Mouse (Mus musculus) limb, embryonic 13.5 days (tissue): ENCODE measurements at regions not wholly inside any gene's neighbourhood (a gene's known extent, or its start where the extent isn't known, plus 50 kb on each side); places are given as distances from the start of the nearest gene placed in this dataset.

Experiments
- ATAC-seq: fragments of 200-750 bp; cut with Nextera tagmentation; 2 replicates; pipeline ENCODE4 v1.8.0; 2017; ENCODE audit warnings: low read depth, moderate number of reproducible peaks, moderate TSS enrichment; ENCODE audit not compliant: low FRiP score
- H3K27ac ChIP-seq: fragments of 300-500 bp; sonication (generic); 2 replicates; pipeline ENCODE4 v1.5.1; 2015; ENCODE audit warnings: inconsistent platforms, mild to moderate bottlenecking, moderate library complexity
- H3K27me3 ChIP-seq: fragments of 300-500 bp; sonication (generic); 2 replicates; pipeline ENCODE4 v1.6.1; 2015; ENCODE audit warnings: mild to moderate bottlenecking, inconsistent platforms
- H3K36me3 ChIP-seq: fragments of 300-500 bp; sonication (generic); 2 replicates; pipeline ENCODE4 v1.6.1; 2015; ENCODE audit warnings: inconsistent platforms, mild to moderate bottlenecking, moderate library complexity
- H3K4me1 ChIP-seq: fragments of 300-500 bp; sonication (generic); 2 replicates; pipeline ENCODE4 v1.6.1; 2015; ENCODE audit warnings: inconsistent platforms
- H3K4me2 ChIP-seq: fragments of 300-500 bp; sonication (generic); replicated peaks from 2 replicates; pipeline ENCODE4 v1.6.1; 2015; ENCODE audit warnings: inconsistent platforms, mild to moderate bottlenecking, moderate library complexity
- H3K4me3 ChIP-seq: fragments of 300-500 bp; sonication (generic); 2 replicates; pipeline ENCODE4 v1.5.1; 2015; ENCODE audit warnings: moderate library complexity, mild to moderate bottlenecking, inconsistent platforms
- H3K9ac ChIP-seq: fragments of 300-500 bp; sonication (generic); 2 replicates; pipeline ENCODE4 v1.6.1; 2015; ENCODE audit warnings: mild to moderate bottlenecking, inconsistent platforms
- H3K9me3 ChIP-seq: fragments of 300-500 bp; sonication (generic); 2 replicates; pipeline ENCODE4 v1.6.1; 2016; ENCODE audit warnings: inconsistent platforms
- WGBS: fragments of 180-500 bp; shearing (Covaris S2); methylation state at CpG from one replicate; pipeline ENCODE4 v1.1.7; 2015; 5-methylcytosine and 5-hydroxymethylcytosine counted together

DNA sequence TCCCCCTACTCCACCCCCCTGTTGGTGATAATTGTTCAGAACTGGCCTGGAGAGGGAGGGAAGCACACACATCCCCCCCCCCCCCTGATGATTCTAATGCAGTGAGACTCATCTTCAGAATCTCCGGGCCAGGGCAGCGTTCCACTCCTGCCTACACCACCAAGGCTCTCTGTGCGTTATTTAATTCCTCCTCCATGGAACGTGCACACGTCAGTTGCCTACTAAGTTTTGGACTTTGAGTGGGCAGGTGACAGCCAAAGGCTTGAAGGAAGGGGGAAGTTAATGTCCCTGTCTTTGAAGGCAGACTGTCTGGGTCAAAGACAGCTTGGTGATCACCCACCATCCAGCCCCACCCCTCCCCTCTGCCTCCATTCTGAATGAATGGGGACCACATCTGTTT lies 339.8 kb upstream of the Sall1 start:
- no peak overlapping the region for H3K9ac ChIP-seq
- H3K27ac ChIP-seq = no peak overlapping the region
- no peaks in the 10 kb centered on the region for H3K36me3 ChIP-seq
- no peaks in the 10 kb centered on the region for H3K9me3 ChIP-seq
- H3K4me1 ChIP-seq = peaks cover 44% of the 10 kb centered on the region
- 39% methylated on average over 5 of the region's 5 CpGs for WGBS
- H3K27me3 ChIP-seq = peaks cover 19% of the 10 kb centered on the region
- no peak overlapping the region for H3K4me3 ChIP-seq
- H3K4me2 ChIP-seq = no peak overlapping the region
- no peak for ATAC-seq

DNA sequence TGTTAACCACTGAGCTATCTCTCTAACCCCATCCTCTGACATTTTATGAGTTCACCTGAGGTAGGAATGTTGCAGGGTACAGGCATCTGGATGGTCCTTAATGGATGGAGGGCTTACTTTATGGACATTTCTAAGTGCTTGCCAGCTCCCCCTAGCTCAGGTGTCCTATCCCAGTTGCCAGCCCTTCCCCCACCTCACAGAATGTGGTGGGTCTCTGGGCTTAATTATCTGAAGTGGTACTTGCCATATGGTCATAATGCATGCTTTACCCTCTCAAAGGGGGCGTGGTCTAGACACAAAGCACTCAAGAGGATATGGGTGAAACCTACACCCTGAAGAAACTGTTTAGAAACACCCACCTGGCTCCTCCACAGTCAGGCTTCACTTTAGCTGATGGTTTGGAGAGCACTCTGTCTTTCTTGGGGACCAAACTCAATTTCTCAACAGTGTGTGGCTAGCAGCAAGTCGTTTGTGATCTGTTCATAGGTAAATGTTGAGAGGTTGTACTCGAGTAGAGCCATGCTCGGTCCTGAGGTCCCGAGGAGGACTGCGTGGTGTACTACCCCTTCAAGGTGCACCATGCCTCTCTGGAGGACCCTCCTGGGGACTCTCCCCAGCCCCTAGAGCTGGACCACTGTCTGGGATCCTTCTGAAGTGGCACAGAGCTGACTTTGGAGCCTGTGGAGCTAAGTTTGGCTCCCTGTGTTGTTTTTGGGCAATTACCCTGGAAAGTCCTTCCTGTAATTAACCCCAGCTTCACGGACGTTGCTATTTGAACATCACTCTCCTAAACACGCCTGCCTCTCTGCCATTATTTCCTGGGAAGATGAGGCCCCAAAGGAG lies 338.8 kb upstream of the Sall1 start:
- Histone ChIP-seq H3K27ac (no peak overlapping the region), H3K4me1 (peaks cover 35% of the 10 kb centered on the region), H3K4me2 (no peak overlapping the region), H3K27me3 (peaks cover 19% of the 10 kb centered on the region), H3K4me3 (no peak overlapping the region), H3K9me3 (no peaks in the 10 kb centered on the region), H3K36me3 (no peaks in the 10 kb centered on the region), H3K9ac (no peak overlapping the region)
- 0 out of 2 replicates have a peak, but pooled peaks have one; percentile 28 for ATAC-seq
- WGBS = 18% methylated on average over 9 of the region's 9 CpGs

DNA sequence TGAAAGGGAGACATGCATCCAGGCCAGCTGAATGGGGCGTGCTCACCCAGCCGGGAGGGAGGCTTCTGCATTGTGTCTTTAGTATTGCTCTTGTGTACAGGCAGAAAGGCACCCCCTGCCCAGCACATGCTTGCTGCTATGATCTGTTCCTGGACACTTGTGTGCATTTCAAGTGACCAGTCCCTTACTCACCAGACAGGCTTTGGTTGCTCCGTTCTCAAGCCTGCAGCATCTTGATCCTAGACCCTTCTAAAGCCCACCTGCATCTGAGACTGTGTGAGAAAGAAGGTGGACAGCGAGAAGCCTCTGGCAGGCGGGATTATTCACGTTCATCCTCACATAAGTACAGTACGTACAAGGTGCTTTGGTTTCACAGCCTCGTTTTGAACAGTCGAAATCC lies 336.5 kb upstream of the Sall1 start:
- no peak for ATAC-seq
- Histone ChIP-seq H3K9me3 (no peaks in the 10 kb centered on the region), H3K27me3 (peaks cover 16% of the 10 kb centered on the region), H3K9ac (no peak overlapping the region; the same call in 1 of the 2 replicates), H3K36me3 (no peaks in the 10 kb centered on the region), H3K27ac (no peak overlapping the region), H3K4me1 (peaks cover 15% of the 10 kb centered on the region; the same call in 1 of the 2 replicates), H3K4me2 (no peak overlapping the region), H3K4me3 (no peak overlapping the region)
- 78% methylated on average over 9 of the region's 9 CpGs for WGBS

DNA sequence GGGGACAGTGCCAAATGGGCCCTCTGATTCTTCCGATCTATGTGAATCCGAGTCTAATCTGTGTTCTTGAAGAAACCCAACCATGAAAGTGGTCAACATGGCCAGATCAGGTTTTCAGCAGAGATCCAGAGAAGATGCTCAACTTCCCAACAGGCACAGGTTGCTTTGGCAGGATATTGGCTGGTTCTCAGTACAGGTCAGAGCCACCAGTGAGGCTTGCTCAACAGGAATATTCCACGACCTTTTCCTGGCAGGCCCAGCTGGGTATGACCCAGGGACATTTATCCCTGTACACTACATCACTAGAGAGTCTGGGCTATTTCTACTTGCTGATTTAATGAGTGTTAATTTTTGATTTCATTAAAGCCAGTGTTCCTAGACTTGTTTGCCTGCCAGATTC lies 328.8 kb upstream of the Sall1 start:
- no peak overlapping the region for H3K4me2 ChIP-seq
- WGBS = 87% methylated on average over 3 of the region's 3 CpGs
- H3K4me1 ChIP-seq = peaks cover 14% of the 10 kb centered on the region; the same call in 1 of the 2 replicates
- no peak overlapping the region for H3K9ac ChIP-seq
- H3K9me3 ChIP-seq = no peaks in the 10 kb centered on the region
- no peak overlapping the region for H3K27ac ChIP-seq
- ATAC-seq = no peak
- 0 out of 2 replicates have a peak, but pooled peaks cover 4% of the 10 kb centered on the region for H3K27me3 ChIP-seq
- H3K4me3 ChIP-seq = no peak overlapping the region
- no peaks in the 10 kb centered on the region for H3K36me3 ChIP-seq

DNA sequence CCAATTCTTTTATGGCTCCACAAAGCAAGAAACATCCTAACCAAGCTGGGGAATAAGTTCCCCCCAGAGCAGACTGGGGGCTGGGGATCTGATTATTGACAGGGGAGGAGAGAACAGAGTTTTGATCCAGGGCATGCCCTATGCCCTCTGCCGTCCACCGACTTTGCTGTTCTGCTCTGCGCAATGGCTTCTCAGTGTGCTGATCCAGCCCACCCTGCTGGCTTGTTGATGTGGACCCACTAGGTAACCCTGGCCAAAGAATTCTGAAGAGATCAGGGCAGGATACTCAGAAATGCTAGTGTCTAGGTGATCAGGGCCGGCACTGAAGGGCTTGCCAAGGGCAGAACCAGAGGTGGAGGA lies 327.8 kb upstream of the Sall1 start:
- no peak for ATAC-seq
- H3K27ac ChIP-seq = no peak overlapping the region
- H3K4me2 ChIP-seq = no peak overlapping the region
- no peaks in the 10 kb centered on the region for H3K36me3 ChIP-seq
- H3K27me3 ChIP-seq = 0 out of 2 replicates have a peak, but pooled peaks cover 4% of the 10 kb centered on the region
- H3K9me3 ChIP-seq = no peaks in the 10 kb centered on the region
- no peak overlapping the region for H3K9ac ChIP-seq
- peaks cover 14% of the 10 kb centered on the region; the same call in 1 of the 2 replicates for H3K4me1 ChIP-seq
- WGBS = 37% methylated on average over 4 of the region's 4 CpGs
- H3K4me3 ChIP-seq = no peak overlapping the region

DNA sequence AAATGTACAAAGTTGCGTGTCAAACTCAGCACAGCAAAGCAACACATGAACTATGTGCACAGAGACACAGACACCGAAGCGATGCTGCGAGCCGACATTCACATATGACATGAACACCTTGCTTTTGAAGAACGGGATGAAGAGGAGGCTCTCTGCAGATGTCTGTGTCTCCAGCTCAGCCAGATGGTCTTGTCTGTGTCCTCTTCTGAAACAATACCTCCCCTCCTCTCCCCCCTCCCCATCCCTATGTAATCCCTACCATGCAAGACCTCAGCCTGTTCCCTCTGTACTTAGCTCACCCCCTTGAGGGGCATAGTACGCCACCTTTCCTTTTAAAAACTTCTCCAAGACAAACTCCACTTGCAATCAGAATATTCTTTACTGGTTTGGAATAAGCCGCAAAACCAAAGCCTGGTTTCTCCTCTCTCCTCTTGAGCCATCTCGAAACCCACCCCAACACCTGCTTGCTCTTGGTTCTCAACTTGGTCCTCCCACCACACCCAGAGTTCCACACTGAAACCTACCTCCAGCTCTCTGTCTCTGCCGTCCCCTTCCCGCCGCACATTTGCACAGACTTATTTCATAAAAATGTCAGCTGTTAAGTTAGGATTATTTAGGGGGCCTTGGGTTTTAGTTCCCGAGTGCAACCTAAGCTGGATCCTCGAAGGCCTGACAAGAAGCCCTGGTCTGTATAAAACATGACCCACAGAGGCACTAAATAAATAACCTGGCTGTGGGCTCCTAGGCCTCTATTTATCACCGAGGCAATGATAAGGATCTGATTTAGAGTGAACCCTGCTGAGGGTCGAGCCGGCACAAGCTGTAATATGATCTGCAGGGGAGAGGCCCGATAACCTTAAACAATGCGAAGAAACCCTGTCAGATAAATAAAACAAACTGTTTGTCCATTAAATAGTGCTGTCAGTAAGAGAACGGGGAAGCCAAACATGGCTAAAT lies 327.1 kb upstream of the Sall1 start:
- no peak overlapping the region for H3K9ac ChIP-seq

DNA sequence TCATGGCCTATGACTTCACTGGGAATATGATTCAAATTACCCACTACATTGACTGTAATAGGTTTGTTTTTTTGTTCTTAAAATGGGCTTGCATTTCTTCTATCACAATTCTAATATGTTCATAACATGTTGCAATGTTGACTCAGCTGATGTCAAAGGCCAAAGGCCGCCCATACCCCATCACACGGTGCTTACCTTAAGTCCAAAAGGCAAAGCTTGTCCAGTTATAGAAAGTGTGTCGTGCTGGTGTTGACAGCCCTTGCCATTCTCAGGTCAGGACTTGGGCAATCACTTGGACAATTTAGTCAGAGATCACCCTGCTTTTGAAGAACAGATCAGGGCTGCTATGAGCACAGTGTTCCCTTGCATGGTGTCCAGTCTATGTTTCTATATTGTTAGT lies 321.5 kb upstream of the Sall1 start:
- Histone ChIP-seq H3K4me3 (no peak overlapping the region), H3K36me3 (no peaks in the 10 kb centered on the region), H3K9ac (no peak overlapping the region), H3K27me3 (no peaks in the 10 kb centered on the region), H3K9me3 (no peaks in the 10 kb centered on the region), H3K4me2 (no peak overlapping the region), H3K27ac (no peak overlapping the region), H3K4me1 (peaks cover 7% of the 10 kb centered on the region; the same call in 1 of the 2 replicates)
- no peak for ATAC-seq
- WGBS = 90% methylated on average over 3 of the region's 3 CpGs

More for the DNA sequence above, 327.1 kb upstream of the Sall1 start:
- no peak for ATAC-seq
- no peak overlapping the region for H3K4me2 ChIP-seq
- no peaks in the 10 kb centered on the region for H3K36me3 ChIP-seq
- WGBS = 45% methylated on average over 20 of the region's 20 CpGs
- H3K4me1 ChIP-seq = peaks cover 14% of the 10 kb centered on the region; the same call in 1 of the 2 replicates
- no peak overlapping the region for H3K4me3 ChIP-seq
- H3K27me3 ChIP-seq = 0 out of 2 replicates have a peak, but pooled peaks cover 4% of the 10 kb centered on the region
- H3K9me3 ChIP-seq = no peaks in the 10 kb centered on the region
- H3K27ac ChIP-seq = no peak overlapping the region

DNA sequence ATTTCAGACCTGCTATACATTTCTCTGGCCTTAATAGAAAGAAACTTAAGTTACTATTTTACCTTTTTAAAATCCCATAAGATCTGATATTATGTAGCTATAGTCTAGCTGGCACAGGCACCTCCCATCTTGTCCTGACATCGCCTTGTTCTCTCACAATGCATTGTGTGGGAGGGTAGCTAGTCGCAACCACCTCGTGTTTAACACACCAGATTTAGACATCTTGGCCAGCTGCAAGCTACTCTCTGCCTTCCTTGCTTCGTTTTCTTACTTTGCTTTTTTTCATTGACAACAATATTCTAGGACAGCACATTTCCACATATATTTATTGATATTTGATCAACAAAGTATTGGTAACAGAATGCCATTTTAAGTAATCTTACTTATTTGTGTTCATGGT lies 314.4 kb upstream of the Sall1 start:
- Histone ChIP-seq H3K27ac (no peak overlapping the region), H3K4me3 (no peak overlapping the region), H3K4me1 (peaks cover 3% of the 10 kb centered on the region; the same call in 1 of the 2 replicates), H3K4me2 (no peak overlapping the region), H3K27me3 (no peaks in the 10 kb centered on the region), H3K9me3 (no peaks in the 10 kb centered on the region), H3K36me3 (no peaks in the 10 kb centered on the region), H3K9ac (no peak overlapping the region)
- WGBS = 76% methylated on average over 4 of the region's 4 CpGs
- no peak for ATAC-seq

DNA sequence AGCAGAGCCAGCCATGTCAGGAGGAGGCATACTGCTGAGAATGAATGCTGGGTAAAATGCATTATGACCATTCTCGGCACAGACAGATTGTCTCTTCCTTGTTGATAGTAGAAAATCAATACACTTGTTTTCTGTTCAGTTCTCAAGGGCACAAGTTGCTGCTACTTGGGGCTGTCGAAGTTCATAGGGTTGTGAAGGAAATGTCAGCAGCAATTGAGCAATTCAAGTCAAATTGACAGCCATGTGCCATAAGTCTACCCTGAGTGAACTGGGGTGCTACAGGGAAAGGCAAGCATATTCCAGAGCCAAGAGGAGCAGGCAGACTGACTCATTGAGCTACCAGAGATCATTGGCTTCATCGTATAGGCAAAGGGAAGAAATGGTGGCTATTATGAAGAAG lies 301.6 kb upstream of the Sall1 start:
- no peak overlapping the region for H3K4me2 ChIP-seq
- WGBS = 88% methylated on average over 3 of the region's 3 CpGs
- no peak for ATAC-seq

DNA sequence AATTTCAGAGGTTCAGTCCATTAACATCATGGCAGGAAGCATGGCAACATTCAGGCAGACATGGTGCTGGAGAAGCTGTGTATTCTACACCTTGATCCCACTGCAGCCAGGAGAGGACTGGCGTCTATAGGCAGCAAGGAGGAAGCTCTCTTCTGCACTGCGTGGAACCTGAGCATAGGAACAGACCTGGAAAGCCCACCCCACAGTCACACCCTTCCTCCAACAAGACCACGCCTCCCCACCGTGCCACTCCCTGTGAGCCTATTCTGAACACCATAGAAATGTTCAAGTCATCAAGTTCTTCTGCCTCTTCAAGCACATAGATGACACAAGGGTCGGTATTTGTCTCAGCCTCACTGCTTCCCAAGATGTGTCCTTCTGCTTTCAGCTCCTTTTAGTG lies 297.7 kb upstream of the Sall1 start:
- no peaks in the 10 kb centered on the region for H3K9me3 ChIP-seq
- no peaks in the 10 kb centered on the region for H3K4me1 ChIP-seq
- no peak overlapping the region for H3K4me2 ChIP-seq
- no peak for ATAC-seq
- H3K9ac ChIP-seq = no peak overlapping the region
- no peaks in the 10 kb centered on the region for H3K27me3 ChIP-seq
- no peak overlapping the region for H3K4me3 ChIP-seq
- no peaks in the 10 kb centered on the region for H3K36me3 ChIP-seq
- WGBS = 92% methylated on average over 5 of the region's 5 CpGs
- no peak overlapping the region for H3K27ac ChIP-seq

More for the DNA sequence above, 301.6 kb upstream of the Sall1 start:
- Histone ChIP-seq H3K27me3 (no peaks in the 10 kb centered on the region), H3K36me3 (no peaks in the 10 kb centered on the region), H3K9me3 (no peaks in the 10 kb centered on the region), H3K4me3 (no peak overlapping the region), H3K9ac (no peak overlapping the region), H3K27ac (no peak overlapping the region), H3K4me1 (no peaks in the 10 kb centered on the region)

DNA sequence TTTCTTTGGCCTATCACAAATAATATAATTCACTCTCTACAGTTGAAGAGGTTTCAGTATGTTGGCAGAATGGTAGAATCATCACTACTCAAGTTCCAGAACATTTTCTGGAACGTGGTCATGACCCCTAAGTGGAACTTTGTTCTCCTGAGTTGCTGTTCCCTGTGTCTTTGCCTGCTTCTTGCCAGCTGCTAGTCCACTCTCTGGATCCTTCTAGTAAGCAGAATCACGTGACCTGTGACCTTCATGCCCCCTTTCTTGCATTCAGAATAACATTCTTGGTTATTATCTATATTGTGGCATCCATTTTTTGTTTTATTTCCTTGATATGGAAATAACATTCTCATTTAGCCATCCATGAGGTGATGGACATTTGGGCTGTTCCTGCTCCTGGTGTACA lies 291.5 kb upstream of the Sall1 start:
- Histone ChIP-seq H3K4me3 (no peak overlapping the region), H3K9me3 (no peaks in the 10 kb centered on the region), H3K4me2 (no peak overlapping the region), H3K27ac (no peak overlapping the region), H3K9ac (no peak overlapping the region), H3K4me1 (no peaks in the 10 kb centered on the region), H3K27me3 (no peaks in the 10 kb centered on the region), H3K36me3 (no peaks in the 10 kb centered on the region)
- 80% methylated on average over 2 of the region's 2 CpGs for WGBS
- no peak for ATAC-seq

DNA sequence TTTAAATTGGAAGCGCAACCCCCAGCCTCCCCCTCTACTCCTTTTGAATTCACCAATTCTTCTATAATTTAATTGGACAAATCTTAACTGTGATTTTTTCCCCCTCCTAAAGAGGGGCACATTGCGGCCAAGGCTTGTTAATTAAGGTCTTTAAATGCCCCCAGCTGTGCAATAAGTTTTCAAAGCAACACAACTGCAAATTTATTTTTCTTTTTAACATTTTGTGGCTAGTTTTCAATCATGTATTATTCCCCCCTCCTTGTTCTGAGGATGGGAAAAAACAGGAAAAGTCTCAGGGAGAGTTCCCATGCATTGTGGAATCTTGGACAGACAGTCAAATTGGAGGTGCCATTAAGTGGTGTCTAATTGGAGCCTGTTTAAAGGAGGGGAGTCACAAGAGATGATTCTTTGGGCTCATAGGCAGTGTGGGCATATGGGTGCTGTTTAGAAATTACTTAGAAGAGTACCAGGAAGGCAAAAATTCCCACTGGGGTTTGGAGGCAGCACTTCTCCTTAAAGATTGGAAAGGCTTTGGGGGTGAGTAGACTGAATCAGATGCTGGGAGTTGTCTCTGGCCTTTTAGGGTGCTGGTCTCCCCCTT lies 281.9 kb upstream of the Sall1 start:
- no peaks in the 10 kb centered on the region for H3K36me3 ChIP-seq

More for the DNA sequence above, 281.9 kb upstream of the Sall1 start:
- no peaks in the 10 kb centered on the region for H3K4me1 ChIP-seq
- H3K9ac ChIP-seq = no peak overlapping the region
- 52% methylated on average over 2 of the region's 2 CpGs for WGBS
- H3K4me3 ChIP-seq = no peak overlapping the region
- H3K27ac ChIP-seq = no peak overlapping the region
- H3K9me3 ChIP-seq = no peaks in the 10 kb centered on the region
- H3K4me2 ChIP-seq = no peak overlapping the region
- ATAC-seq = no peak
- H3K27me3 ChIP-seq = no peaks in the 10 kb centered on the region
